Mouse (Mus musculus) thymus, adult 2 months (tissue): Measurements from ENCODE around the gene Isoc2b.

Experiments used
- CTCF ChIP-seq: fragments of 200-500 bp; IDR thresholded peaks from 2 replicates; pipeline ENCODE4 v1.5.1; 2012; ENCODE audit warnings: mild to moderate bottlenecking, control low read depth, low read length, moderate library complexity, borderline replicate concordance; ENCODE audit not compliant: control insufficient read depth, poor library complexity, insufficient read depth; ENCODE audit errors: extremely low read depth
- POLR2A ChIP-seq: fragments of 200-500 bp; IDR thresholded peaks from 2 replicates; pipeline ENCODE4 v1.6.1; 2012; ENCODE audit warnings: mild to moderate bottlenecking, low read length, control low read depth, moderate library complexity; ENCODE audit not compliant: control insufficient read depth, poor library complexity, insufficient read depth; ENCODE audit errors: extremely low read depth

DNA sequence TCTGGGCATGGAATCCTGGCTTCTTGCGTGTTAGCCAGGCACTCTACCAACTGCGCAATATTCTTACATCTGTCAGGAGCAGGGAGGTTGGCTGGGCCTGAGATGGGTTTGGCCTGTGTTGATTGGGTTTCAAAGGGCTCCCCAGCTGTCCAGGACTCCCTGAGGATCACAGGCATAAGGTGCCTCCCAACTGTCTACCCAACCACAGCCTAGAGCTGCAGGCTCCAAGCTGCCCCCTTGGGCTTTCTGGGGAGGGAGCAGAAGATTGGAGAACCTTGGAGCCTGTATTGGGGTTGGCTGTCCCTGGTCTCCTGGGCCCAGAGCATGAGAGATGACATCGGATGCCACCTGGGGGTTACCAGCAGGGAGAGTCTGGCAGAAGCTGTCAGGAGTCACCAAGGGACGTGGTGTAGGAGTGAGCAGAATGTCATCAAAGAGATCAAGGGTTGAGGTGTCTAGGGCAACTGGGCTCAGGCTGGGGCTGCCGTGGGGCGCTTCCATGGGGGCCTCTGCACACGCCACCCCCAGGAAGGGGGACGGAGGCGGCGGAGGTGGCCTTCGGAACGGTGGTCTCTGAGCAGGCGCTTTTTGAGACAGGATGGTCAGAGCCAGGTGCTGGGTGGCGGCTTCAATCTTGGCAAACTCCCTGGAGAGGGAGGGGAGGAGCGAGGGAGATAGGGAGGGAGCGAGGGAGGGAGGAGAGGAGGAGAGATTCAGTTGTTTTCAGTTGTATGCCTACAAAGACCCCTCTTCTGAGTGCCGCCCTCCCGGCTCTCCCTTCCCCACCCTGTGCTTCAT is 29.0 kb upstream of the Isoc2b start:
- TF ChIP-seq CTCF (no peak), POLR2A (no peak)
